Mouse (Mus musculus): ENCODE results near the gene Sbf2.
"Not testable (repeated sequence)": the region's sequence is repeated elsewhere in the genome, so short reads cannot be mapped to it uniquely, and the experiment has no call there.

Gene Sbf2

GRCm38 (mm10) chr7:110614133-110615063, at the start of gene Sbf2:
Gene Sbf2 (minus strand): TSS chr7:110614922.
- no peak for DNase-seq (ENCODE audit: low read depth in 1 of 2, low spot score in 2 of 2)

GRCm38 (mm10) chr7:110658378-110658928, 43.7 kb upstream of the Sbf2 start:
- no peak for DNase-seq (ENCODE audit: low read depth in 1 of 2, low spot score in 2 of 2)

- DNase-seq (ENCODE audit: low read depth in 1 of 2, low spot score in 2 of 2): no peak
These were observed 41.2 kb upstream of the Sbf2 start for GRCm38 (mm10) chr7:110655966-110656365.

- DNase-seq (ENCODE audit: low read depth in 1 of 2, low spot score in 2 of 2): no peak
These were observed 40.5 kb upstream of the Sbf2 start for GRCm38 (mm10) chr7:110655230-110655629.

GRCm38 (mm10) chr7:110651091-110651490, 36.4 kb upstream of the Sbf2 start:
- DNase-seq (ENCODE audit: low read depth in 1 of 2, low spot score in 2 of 2): no peak

GRCm38 (mm10) chr7:110650491-110650890, 35.8 kb upstream of the Sbf2 start:
- DNase-seq (ENCODE audit: low read depth in 1 of 2, low spot score in 2 of 2): no peak

GRCm38 (mm10) chr7:110649133-110649987, 34.6 kb upstream of the Sbf2 start:
- DNase-seq (ENCODE audit: low read depth in 1 of 2, low spot score in 2 of 2): no peak

- DNase-seq (ENCODE audit: low read depth in 1 of 2, low spot score in 2 of 2): no peak
These were observed 33.8 kb upstream of the Sbf2 start for GRCm38 (mm10) chr7:110648455-110649085.

- no peak for DNase-seq (ENCODE audit: low read depth in 1 of 2, low spot score in 2 of 2)
These were observed 33.1 kb upstream of the Sbf2 start for GRCm38 (mm10) chr7:110647559-110648454.

GRCm38 (mm10) chr7:110646611-110647407, 32.1 kb upstream of the Sbf2 start:
- DNase-seq (ENCODE audit: low read depth in 1 of 2, low spot score in 2 of 2): no peak

GRCm38 (mm10) chr7:110645859-110646258, 31.1 kb upstream of the Sbf2 start:
- no peak for DNase-seq (ENCODE audit: low read depth in 1 of 2, low spot score in 2 of 2)

GRCm38 (mm10) chr7:110645311-110645710, 30.6 kb upstream of the Sbf2 start:
- no peak for DNase-seq (ENCODE audit: low read depth in 1 of 2, low spot score in 2 of 2)

GRCm38 (mm10) chr7:110639958-110640357, 25.2 kb upstream of the Sbf2 start:
- DNase-seq (ENCODE audit: low read depth in 1 of 2, low spot score in 2 of 2): not testable (repeated sequence)

GRCm38 (mm10) chr7:110639291-110639915, 24.7 kb upstream of the Sbf2 start:
- no peak for DNase-seq (ENCODE audit: low read depth in 1 of 2, low spot score in 2 of 2)

GRCm38 (mm10) chr7:110638305-110639110, 23.8 kb upstream of the Sbf2 start:
- DNase-seq (ENCODE audit: low read depth in 1 of 2, low spot score in 2 of 2): no peak

GRCm38 (mm10) chr7:110636559-110636958, 21.8 kb upstream of the Sbf2 start:
- no peak for DNase-seq (ENCODE audit: low read depth in 1 of 2, low spot score in 2 of 2)

GRCm38 (mm10) chr7:110635929-110636328, 21.2 kb upstream of the Sbf2 start:
- DNase-seq (ENCODE audit: low read depth in 1 of 2, low spot score in 2 of 2): no peak
